Mouse (Mus musculus) v-Abl transformed pro-B cells (cell line): ENCODE data around the gene Fam114a2.
"Not testable (repeated sequence)": the region's sequence is repeated elsewhere in the genome, so short reads cannot be mapped to it uniquely, and the experiment has no call there.

Source experiments
- in situ Hi-C, 2 experiments: fragments of 400-800 bp; cut with MboI; formaldehyde crosslinking; loops; one replicate each; pipeline ENCODE4 v1.15.1; 2025; ENCODE audit not compliant: unreplicated experiment in 2 of 2

The Fam114a2 gene

DNA sequence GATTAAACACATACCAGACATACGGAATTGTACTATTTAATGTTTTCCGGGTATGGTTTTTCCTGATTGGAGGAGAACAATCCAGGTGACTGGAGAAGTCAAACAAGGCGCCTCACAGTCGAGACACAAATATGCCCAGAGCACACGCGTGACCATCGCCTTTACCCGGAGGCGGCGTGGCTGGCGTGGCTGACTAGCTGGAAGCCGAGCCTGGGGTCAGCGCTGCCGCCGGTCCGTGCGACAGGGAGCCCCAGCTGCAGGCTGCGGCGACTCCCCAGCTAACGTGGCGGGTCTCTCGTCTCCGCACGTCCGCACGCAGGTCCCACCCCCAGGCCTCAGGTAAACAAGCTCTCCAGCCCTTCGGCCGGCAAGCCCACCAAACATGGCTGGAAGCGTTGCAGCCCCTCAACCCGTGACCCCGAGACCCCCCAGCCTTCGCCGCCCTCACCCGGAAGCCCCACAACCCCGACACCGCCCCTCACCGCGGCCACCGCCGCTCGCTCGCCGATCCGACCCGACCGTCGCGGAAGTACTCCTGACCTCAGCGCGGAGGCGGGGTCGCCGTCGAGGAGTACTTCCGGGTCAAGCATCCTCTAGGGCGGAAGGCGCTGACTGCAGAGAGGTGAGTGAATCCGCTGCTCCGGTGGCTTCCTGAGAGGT lies at the start of gene Fam114a2, which contains the start of gene Mfap3:
Gene Fam114a2 (minus strand): TSS at position 527 of the 660 bp plus-strand sequence.
Gene Mfap3 (plus strand): TSS at position 574 of the 660 bp plus-strand sequence.
- in situ Hi-C loops = no loop called here

DNA sequence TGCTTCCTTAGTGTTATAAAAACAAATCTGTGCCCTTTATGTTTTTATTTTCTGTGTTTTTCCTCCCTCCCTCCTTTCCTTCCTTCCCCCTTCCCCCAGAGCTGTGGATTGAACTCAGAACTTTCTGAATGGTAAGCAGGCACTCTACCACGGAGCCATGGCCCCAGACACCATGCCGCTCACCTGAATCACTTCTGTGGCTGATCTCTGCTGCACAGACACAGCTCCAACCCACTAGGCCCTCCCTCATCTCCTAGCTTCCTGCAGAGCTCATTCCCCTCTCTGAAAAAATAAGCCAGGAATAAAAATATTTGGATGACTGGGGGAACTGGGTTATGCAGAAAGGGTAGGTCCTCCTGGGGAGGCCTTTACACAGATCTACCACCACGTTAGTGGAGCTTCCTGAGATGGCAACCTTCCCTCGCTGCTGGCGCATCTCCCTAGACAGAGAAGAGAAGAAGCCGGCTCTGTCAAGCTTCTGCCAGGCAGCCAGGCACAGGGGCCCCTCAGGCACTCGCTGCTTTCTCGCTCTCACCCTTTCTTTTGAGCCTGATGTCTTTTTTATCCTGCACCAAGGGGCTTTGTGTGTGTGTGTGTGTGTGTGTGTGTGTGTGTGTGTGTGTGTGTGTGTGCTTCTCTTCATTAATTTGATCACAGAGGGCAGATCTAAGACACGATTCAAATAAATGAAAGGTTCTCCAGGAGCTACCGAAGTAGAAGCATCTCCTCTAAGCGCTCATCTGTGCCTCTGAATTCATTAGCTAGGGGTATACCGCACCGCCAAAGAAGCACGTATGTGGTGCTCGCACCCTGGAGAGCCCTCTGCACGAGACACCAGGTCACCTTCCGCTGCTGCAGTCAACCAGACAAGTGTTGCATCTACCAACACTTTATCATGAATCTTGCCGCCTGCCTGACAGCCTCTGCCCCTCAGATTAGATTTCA lies 47.9 kb upstream of the Fam114a2 start:
- in situ Hi-C loops = no loop called here

DNA sequence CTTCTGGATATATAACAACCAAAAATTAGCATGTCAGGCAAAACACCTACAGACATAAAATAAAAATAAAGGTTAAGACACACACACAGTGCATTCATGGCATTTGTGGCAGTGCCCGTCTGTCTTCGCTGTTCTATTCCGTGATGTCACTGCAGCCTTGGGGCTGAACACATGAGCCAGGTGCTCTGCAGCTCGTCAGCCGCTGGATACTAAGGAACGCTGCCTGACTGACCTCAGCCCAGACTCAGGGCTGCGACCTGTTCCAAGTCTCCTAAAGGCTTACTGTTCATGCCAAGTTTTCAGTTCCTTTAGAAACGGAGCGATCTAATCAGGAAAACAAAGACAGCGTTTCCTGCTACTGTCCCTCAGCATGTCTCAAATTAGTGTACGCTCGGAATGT lies 46.1 kb upstream of the Fam114a2 start:
- in situ Hi-C loops = no loop called here

DNA sequence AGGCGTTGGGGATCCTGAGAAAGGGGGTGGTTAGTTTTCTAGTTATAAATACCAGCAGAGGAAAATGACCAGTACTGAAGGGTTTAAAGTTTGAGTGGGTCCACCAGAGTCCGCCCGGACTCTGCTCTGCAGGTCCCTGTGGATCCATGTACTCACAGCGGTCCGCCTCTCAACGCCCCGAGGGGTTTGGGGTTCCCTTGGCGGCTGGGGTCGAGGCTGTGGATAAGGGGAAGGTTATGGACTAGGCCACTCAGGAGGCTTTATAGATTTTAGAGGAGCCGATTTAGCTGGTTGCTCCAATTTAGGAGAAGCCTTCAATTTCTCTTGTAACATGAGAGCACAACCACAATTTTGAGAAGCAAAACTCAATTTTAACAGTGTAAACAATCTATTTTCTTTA lies 39.5 kb upstream of the Fam114a2 start:
- in situ Hi-C loops = not testable (repeated sequence)

DNA sequence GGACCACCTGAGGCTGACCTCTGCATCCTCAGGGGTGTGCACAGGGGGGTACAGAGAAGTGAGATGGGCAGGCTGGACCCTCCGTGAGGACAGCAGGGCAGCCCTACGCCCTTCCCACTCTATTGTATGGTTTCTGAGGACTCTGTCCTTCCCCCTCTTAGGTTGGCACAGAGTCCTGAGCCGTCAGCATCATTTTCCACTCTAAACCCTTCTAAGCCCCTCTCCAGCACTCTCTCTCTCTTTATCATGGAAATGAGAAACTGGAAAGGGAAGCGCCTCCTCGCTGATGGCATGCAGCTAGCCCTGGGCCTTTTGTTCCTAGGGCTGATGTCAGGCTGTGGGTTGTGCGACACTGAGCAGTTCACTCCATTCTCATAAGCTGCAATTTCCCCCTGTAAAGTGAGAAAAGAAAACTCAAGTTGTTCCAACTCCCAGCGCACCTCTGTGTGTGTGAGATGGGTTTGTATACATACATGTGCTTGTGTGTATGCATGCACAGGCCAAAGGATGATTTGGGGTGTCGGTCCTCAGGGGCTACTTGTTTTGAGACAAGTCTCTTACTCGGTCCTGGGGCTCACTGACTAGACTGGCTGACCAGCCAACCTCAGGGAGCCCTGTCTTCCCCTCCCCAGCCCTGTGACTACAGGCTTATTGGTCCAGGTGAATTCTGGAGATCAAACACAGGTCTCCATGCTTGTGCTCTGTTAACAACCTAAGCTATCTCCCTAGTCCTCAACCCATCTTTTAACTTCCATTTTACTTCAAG lies 34.8 kb upstream of the Fam114a2 start:
- in situ Hi-C loops = no loop called here

DNA sequence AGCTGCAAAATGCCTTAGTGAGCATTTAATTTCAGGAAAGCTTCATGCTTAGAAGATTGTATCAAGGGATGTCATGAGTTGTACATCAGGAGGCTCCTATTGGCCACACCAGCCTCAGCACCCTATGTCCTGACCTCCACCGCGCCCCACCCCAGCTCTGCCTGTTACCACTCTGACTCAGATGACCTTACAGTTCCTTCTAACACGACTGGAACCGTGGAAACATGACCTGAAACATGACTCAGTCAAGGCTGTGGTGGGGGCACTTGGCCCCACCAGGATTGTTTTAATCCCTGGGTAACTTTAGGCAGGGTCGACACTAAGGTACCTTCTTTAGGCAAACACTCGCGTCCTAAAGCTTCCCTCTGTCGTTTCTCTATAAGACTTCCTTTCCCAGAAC lies 32.6 kb upstream of the Fam114a2 start:
- in situ Hi-C loops = no loop called here

DNA sequence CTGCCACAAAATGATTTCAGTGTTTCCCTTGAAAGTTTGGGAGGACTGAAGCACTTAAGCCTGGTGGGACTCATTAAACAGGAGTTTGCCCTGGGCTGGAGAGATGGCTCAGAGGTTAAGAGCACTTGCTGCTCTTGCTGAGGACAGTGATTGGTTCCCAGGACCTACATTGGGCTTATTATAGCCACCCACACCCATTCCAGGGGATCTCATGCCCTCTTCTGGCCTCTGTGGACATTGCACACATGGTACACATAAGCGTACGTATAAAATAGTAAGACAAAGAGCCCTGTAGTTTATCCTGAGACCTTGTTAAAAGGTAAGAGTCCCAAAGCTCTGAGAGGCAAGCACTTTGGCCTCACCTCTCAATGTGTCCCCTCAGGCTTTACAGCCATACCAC lies 31.8 kb upstream of the Fam114a2 start:
- in situ Hi-C loops = no loop called here

DNA sequence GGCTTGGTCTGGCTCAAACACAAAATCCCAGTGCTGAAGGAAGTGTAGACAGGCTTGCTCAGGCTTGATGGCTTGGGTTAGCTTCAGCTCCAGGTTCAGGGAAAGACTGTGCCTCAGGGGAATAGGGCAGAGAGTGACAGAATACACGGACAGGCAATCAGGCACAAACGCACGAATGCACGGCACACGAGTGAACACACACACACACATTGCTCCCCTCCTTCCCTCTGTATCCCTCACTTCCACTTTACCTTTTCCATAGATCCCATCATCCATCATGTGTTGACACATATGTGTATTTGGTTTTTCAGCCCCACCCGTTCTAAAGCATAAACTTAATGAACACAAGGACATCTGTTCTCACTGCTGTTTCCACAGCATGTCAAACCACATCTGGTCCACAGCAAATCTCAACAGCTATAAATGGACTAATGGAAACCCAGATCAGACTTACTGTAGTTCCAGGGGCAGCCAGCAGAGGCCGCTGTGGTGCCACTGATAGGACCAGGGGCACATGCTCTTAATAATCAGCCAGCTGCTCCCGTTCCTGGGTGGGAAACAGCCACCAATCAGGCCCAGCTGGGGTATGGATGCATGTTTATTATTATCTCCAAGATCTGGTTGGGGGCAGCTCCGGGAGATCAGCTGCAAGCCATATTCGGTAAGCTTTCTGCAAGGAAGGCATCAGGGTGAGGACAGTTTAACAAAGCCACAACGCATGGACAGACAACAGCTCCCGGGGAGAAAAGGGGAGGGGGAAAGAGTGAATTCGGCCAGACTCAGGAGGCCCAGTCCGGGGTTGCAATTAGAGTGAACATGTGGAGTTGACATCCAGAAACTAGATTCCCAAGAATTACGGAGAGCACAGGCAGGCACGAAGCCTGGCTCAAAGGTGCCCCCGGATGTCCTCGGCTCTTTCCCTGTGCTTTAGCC lies 30.5 kb upstream of the Fam114a2 start:
- in situ Hi-C loops = loop anchor here (5.0 to 25.0 kb wide), 4 partner anchors 68 to 388 kb away; no protein-coding TSS in a partner anchor

DNA sequence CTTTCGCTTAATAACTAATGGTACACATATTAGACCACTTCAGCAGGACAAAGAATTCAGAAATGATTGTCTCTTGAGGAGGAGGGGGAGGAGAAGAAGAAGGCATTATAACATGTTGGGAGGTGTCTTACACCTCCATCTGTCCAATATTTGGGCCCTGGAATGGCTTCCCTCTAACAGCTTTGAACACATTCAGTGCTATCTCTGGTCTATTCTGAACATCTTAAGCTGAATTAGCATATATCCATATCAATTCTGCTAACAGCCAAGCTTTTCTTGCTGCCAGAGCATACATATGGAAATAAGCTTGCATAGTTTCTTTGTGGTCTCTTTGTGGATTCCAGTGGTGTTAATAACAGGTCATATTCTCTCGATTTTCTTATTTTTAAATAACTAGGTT lies 22.3 kb upstream of the Fam114a2 start:
- in situ Hi-C loops = loop anchor here in 1 of 2 experiments (25.0 kb wide), 1 partner anchor 397 kb away; no protein-coding TSS in a partner anchor

DNA sequence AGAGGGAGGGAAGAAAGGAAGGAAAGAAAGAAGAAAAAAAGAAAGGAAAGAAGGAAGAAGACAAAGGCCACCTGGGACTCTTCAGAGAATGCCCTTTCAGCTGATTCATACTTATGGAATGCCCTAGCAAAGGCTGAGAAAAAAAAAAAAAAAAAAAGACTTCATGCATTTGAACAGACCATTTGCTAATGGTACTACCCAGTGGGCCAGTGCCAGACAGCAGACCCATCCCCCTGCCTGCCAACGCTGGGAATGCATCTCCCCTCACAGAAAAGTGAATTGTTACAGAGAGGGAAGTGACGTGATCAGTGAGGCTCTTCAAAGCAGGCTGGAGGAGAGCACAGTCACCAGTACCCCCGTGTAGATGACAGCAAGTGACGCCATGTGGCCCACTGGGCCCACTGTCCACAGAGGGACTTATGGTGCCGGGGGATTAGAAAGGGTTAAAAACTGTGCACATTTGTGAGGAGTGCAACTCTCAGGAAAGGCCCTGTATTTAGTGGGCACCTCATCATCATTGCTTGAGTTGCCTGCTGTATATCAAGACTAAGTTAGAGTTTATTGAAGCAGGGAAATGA lies 21.5 kb upstream of the Fam114a2 start:
- in situ Hi-C loops = loop anchor here in 1 of 2 experiments (25.0 kb wide), 1 partner anchor 397 kb away; no protein-coding TSS in a partner anchor

DNA sequence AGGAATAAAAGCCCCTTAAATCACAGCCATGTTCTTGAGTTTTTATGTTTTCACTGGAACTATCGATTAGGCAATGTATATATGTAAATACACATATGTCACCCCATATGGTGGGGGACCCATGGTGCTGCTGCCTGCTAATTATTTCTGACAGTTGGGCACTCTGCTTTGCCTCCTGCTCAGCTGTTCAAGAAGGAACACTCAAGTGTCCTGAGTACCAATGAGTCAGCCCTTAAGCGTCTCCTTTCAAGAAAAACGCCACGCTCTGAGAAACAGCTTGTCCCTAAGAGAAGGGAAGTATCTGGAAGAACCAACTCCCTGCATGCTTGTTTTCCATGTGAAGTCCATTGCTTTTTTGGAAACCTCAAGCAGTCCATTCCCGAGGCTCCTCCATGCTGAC lies 17.5 kb upstream of the Fam114a2 start:
- in situ Hi-C loops = loop anchor here in 1 of 2 experiments (25.0 kb wide), 1 partner anchor 401 kb away; no protein-coding TSS in a partner anchor

DNA sequence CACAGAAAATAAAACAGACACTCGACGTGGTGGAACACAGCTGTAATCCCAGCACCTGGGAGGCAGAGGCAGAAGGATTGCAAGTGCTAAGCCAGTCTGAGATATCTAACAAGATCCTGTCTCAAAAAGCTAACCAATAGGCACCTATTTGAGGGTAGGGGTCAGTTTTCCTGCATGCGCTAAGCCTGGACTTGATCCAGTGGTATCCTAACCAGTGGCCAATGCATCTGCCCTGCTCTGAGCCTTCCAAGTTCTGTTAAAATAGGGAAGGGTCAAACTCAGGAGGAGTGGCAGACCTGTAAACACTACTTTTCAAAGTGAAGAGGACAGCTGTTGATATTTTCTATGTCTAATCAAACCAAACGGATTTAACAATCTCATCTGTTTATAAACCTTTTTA lies 13.9 kb upstream of the Fam114a2 start:
- in situ Hi-C loops = loop anchor here in 1 of 2 experiments (25.0 kb wide), 1 partner anchor 405 kb away; no protein-coding TSS in a partner anchor

DNA sequence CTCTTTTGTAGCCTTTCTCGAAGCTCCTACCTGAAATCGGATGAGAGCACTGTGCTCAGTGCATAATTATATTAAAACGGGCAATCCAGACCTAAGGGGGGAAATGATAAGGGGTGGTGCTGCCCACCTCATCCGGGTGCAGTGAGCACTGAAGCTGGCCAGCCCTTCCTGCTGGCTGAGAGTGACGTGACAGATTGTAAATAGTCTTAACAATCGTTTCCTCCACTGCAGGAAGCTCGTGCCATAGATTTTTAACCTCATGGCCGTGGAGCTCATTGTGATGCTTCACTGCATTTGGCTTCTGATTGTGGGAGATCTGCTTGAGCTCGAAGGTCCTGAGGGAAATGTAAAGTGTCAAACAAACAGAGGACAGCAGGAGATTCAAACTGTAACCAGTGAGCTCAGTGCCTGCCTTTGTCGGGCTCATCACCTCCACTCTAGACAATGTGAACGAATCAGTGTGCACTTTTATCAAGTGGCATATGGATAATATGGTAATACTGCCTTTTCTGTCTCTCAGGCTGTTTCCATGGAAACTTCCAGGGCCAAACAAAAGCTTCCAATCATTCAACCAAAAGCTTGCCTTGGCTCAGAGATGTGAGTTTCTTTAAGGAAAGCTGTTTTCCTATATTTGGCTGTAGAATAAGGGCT lies 13.0 kb upstream of the Fam114a2 start:
- in situ Hi-C loops = loop anchor here in 1 of 2 experiments (25.0 kb wide), 1 partner anchor 406 kb away; no protein-coding TSS in a partner anchor

DNA sequence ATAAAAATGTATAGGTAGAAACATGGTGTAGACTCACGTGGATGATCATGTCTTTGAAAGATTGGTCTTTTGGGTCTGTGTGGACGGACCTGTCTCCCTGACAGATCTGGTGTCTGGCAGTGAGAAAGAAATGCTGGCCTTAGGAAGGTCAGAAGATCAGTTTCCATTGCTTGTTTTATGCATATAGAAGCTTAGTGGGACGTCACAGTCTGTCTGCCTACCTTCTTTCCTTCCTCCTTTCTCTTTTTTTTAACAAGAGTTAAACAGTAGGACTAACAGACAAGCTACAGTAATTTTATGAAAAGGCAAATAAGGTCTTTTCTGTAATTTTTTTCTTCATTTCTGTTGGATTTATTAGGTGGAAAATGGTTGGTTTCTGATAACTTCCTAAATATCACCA lies 10.7 kb upstream of the Fam114a2 start:
- in situ Hi-C loops = loop anchor here in 1 of 2 experiments (25.0 kb wide), 1 partner anchor 408 kb away; no protein-coding TSS in a partner anchor

DNA sequence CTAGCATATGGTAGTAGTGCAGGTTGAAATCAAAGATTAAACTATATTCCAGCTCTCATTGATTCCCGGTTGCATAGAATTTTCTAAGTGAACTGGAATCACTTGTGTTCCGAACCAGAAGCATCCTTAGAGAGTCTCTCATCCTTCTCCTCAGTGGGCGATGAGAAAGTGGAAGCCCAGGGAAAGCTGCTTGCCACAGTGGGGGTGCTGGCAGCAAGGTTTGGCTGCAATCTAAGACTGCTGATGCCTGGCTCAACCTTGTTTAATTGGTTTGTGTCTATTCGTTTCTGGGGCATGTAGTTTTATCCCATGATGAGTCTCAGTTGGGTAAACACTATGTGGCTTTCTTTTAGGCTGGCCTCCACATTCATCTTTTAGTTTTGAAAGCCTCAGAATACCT lies 9.1 kb upstream of the Fam114a2 start:
- in situ Hi-C loops = loop anchor here in 1 of 2 experiments (25.0 kb wide), 1 partner anchor 410 kb away; no protein-coding TSS in a partner anchor

DNA sequence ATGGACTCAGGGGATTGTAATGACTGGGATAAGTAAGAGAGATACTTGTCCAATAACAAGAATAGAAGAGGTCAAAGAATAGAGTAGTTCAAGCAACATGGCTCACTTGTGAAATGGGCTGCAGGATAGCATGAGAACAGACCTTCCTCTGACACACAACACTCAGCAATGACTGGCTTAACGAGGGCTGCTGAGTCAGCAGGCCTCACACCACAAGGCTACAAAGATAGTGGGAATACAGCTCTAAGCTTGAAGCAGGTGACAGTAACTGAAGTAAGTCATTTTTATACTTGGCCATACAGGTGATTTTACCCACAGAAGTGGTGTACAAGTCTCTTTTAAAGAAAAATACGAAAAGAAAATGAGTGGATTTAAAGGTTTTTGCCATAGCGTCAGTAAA lies 7.5 kb upstream of the Fam114a2 start:
- in situ Hi-C loops = loop anchor here in 1 of 2 experiments (25.0 kb wide), 1 partner anchor 411 kb away; no protein-coding TSS in a partner anchor

DNA sequence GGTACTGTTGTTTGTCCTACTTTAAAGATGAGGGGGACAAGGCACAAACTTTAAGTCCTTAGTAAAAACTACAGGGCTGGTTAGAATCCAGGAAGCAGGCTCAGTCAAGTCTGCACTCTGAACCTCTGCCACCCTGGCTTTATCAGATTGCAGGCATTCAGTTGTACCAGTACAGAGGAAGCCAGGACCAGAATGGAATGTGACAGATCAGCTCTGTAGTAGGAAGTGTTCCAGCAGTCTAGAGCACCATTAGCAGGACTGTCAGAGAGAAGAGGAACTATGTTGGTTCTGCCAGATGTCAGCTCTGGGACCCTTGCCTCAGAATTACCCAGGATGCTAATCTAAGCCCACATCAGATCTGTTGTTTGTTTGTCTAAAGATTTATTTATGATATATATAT lies 6.2 kb upstream of the Fam114a2 start:
- in situ Hi-C loops = no loop called here

DNA sequence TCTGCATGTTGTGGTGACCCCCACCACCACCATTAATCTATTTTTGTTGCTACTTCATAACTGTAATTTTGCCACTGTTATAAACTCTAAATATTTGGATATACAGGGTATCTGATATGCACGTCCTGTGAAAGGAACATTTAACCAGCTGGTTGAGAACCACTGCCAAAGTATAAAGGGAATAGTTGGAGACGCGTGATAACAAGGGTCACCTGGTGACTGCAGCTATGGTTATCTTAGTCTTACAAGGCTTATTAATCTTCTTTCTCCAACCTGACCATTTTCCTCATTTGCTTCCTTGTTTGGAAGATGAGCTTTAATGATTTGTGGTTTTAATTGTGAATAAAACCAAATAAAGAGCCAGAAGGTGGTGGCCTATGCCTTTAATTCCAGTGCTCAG lies 5.0 kb upstream of the Fam114a2 start:
- in situ Hi-C loops = no loop called here
